Mouse (Mus musculus): ENCODE results near the gene Trim17.
A peak's percentile ranks its signal among the peaks of the same experiment; 100 is the strongest.

Trim17 gene

DNA sequence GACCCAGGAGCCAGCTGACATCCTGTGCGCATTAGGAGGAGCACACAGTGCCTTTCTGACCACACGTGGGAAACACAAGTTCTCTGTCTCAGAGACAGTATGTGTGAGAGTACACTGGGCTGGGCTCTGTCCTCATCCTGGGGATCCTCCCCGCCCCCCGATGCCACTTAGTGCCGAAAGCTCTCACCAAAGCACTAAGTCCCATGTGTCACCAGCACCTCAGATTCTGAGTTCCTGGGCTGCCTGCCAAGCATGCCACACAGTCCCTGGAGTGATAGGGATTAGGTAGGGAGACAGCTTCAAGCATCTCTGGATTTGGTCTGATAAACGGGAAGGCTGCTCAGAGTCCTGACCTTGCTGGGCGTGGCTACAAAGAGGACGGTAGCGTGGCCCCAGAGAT is 36.3 kb downstream of the Trim17 start:
- no peak for DNase-seq (ENCODE audit: low read depth, low spot score)

DNA sequence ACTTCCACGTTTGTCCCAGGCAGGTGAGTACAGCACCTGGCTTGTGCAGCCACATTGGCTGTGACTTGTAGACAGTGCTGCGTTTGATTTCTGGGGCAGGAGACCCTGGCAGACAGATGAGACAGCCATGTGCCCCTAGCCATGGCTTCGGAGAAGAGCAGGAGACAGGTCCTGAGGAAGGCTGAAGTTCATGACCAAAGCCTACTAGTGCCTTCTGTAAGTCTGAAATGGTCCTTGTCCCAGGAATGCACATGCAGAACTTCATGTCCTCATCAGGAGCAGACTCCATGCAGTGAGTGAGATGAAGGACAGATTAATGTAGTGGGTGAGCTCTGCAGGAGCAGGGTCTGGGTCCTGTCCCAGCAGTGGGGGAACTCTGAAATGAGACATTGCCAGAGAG is 37.4 kb downstream of the Trim17 start:
- DNase-seq (ENCODE audit: low read depth, low spot score), result no peak

- DNase-seq (ENCODE audit: low read depth, low spot score), result peak; percentile 41
Measured at GRCm38 (mm10) chr11:58993091-58993670, 38.7 kb downstream of the Trim17 start.

DNA sequence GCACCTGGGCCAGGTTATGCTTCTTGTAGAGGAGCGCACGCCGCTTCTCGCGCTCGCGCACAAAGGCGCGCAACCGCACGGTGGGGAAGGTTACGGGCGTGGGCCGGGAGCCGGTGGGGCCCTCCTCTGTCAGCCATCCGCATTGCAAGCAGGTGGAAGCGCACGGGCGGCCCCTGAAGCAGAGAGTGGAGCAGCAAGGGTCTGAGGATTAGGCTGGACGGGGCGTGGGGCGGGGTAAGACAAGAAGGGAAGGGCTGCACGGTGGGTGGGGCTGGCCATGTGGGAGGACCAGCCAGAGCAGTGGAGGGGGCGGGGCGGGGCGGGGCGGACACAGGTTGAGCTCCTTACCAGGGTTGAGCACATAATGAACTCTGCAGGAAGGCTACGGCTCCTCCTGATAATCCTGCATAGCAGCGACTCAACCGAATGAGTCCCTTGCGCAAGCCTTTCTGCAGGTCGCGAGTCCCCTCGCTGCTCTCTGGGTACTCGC is 39.9 kb downstream of the Trim17 start:
- no peak for DNase-seq (ENCODE audit: low read depth, low spot score)

GRCm38 (mm10) chr11:58995061-58995806 is 40.7 kb downstream of the Trim17 start:
- no peak for DNase-seq (ENCODE audit: low read depth, low spot score)

DNA sequence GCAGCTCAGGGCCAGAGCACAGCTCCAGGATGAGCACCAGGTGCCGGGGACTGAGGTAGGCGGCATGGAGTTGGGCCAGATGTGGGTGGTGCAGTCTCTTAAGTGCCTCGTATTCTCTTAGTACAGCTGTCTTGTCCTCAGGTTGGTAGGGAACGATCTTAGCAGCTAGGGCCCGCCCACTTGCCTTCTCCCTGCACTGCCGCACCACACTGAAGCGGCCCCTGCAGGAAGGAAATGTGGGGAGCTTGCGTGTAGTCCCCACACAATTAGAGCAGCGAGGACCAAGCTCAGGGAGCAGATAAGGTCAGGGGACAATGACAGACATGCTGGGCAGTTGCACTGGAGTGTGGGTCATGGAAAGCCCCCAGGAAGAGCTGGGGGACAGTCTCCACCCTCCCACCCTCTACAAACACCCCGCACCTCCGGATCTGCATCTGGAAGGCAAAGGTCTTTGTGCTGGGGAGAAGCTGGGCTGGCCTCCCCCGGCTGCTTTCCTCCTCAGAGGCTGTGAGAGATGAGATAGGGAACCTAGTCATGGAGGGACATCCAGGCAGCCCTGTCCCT is 41.4 kb downstream of the Trim17 start:
- DNase-seq (ENCODE audit: low read depth, low spot score), result peak; percentile 20

- DNase-seq (ENCODE audit: low read depth, low spot score), result no peak
Measured at GRCm38 (mm10) chr11:58997541-58997940, 43.1 kb downstream of the Trim17 start.

DNA sequence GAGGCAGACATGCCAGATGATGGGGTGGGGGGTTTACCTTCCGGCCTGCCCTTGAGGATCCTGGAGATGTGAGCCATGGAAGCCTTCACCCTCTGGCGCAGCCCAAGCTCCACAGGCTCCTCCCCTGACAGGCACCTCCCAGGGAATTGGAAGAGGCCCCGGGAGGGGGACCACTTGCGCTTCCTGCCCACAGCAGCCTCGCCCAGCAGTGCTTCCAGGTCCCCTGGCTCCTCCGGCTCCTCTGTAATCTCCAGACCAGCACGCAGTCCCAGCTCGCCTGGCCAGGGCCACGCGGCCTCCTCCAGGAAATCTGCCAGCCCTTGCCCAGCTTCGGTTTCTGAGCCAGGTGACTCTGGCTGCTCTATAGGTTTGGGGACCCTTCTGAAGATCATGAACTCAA is 44.7 kb downstream of the Trim17 start:
- no peak for DNase-seq (ENCODE audit: low read depth, low spot score)

- no peak for DNase-seq (ENCODE audit: low read depth, low spot score)
Measured at GRCm38 (mm10) chr11:58999830-59000229, 45.3 kb downstream of the Trim17 start.

GRCm38 (mm10) chr11:59000635-59001034 is 46.1 kb downstream of the Trim17 start:
- no peak for DNase-seq (ENCODE audit: low read depth, low spot score)

DNA sequence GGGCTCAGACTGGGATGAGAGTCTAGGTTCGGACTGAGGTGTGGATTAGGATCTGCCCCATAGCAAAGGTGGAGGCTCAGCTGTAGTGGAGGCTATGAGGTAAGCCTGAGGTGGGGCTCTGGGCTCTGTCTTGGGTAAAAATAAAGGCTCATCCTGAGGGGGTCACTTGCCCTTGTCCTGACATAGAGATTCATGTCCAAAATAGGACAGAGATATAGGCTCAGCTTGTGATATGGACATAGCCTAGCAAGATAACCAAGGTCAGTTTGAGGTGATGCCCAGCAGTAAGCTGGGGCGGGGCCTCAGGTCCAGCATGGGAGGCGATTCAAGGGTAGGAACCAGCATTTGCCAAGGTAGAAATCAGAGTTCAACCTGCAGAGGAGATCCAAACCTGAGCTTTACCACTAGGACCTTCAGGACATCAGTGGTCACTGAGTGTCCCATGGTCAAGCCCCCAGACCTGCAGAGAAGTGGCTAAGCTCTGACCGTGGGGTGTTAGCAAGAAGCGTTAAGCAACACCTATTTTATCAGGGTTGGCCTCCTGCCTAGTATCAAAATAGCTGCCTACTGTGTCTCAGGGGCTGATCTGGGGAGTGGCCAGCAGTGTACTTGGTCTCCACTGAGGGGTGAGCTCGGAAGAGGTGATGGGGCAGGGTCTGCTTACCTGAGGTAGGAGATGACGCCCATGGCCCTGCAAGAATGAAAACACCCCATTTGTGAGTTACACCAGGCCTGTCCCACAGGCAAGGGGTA is 48.0 kb downstream of the Trim17 start:
- DNase-seq (ENCODE audit: low read depth, low spot score), result no peak

DNA sequence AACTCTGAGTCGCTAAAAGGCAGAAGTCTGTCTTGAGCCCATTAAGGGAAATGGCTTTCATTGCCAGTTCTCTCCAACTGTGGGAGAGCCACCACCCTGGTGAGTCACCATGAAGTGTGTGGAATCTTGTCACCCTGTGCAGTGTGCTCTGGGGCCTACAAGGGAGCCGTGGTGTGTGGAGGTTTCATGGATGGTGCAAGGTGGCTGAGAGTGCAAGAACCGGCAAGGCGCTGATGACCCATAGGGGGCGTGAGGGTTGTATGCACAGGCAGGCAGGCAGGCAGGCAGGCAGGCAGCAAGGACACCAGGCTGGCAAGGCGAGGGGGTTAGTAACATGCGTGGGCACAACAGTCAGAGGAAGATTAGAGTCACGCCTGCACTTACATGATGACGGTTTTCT is 60.6 kb downstream of the Trim17 start:
- peak; percentile 51 for DNase-seq (ENCODE audit: low read depth, low spot score)

All from A20 (cell line).